Mouse (Mus musculus) neural tube, embryonic 12.5 days (tissue): ENCODE results near the gene Vps41. TPM values are rescaled to one million over a fixed set of nuclear protein-coding genes. Genes with fewer than 3 reads are reported as not detected.

ENCODE experiments used
- ATAC-seq: fragments of 200-750 bp; cut with Nextera tagmentation; 2 replicates; pipeline ENCODE4 v1.8.0; 2017; ENCODE audit warnings: low read depth, mild to moderate bottlenecking, moderate TSS enrichment, moderate library complexity; ENCODE audit not compliant: low FRiP score
- H3K27ac ChIP-seq: fragments of 300-500 bp; sonication (generic); 2 replicates; pipeline ENCODE4 v1.5.1; 2016
- H3K27me3 ChIP-seq: fragments of 300-500 bp; sonication (generic); replicated peaks from 2 replicates; pipeline ENCODE4 v1.6.1; 2016; ENCODE audit warnings: mild to moderate bottlenecking
- H3K36me3 ChIP-seq: fragments of 300-500 bp; sonication (generic); 2 replicates; pipeline ENCODE4 v1.6.1; 2016; ENCODE audit warnings: mild to moderate bottlenecking
- H3K4me1 ChIP-seq: fragments of 300-500 bp; sonication (generic); 2 replicates; pipeline ENCODE4 v1.6.1; 2016
- H3K4me2 ChIP-seq: fragments of 300-500 bp; sonication (generic); replicated peaks from 2 replicates; pipeline ENCODE4 v1.6.1; 2016; ENCODE audit warnings: mild to moderate bottlenecking
- H3K4me3 ChIP-seq: fragments of 300-500 bp; sonication (generic); 2 replicates; pipeline ENCODE4 v1.5.1; 2016
- H3K9ac ChIP-seq: fragments of 300-500 bp; sonication (generic); 2 replicates; pipeline ENCODE4 v1.6.1; 2016; ENCODE audit warnings: mild to moderate bottlenecking
- H3K9me3 ChIP-seq: fragments of 300-500 bp; sonication (generic); 2 replicates; pipeline ENCODE4 v1.6.1; 2016; ENCODE audit warnings: mild to moderate bottlenecking
- WGBS: fragments of 180-500 bp; shearing (Covaris S2); methylation state at CpG from one replicate; pipeline ENCODE4 v1.1.7; 2016; 5-methylcytosine and 5-hydroxymethylcytosine counted together
- polyA plus RNA-seq: library from polyadenylated mRNA; unstranded; fragments of >200 nt; fragmentation: Nextera tagmentation; extraction: Ambion mirVana; gene quantifications from 2 replicates; pipeline ENCODE4 v1.2.1, GENCODE M21; 2016

The Vps41 gene
- polyA plus RNA-seq, 1 experiment from 2014 or later, result 106 TPM

DNA sequence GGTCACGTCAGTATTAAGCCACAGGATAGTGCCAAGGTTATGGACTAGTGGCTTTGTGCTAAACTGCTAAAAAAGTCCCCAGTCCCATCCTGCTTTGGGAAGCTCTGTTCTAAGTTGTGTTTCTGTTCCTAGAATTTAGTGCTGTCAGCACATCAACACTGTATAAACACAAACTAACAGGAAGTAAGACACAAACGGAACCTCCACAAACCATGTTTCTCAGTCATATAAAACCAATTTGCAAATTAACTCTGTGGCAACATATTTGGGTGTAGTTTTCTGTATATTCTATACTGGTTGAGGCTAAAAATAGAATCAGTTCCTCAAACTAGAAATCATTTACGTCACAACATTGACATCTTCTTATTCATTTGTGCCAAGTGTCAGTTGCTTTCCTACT is 83.3 kb downstream of the Vps41 start:
- Histone ChIP-seq H3K27me3 (no peaks in the 10 kb centered on the region), H3K9me3 (no peaks in the 10 kb centered on the region), H3K9ac (no peak overlapping the region), H3K27ac (no peak overlapping the region), H3K4me2 (no peak overlapping the region), H3K4me1 (no peaks in the 10 kb centered on the region), H3K4me3 (no peak overlapping the region), H3K36me3 (no peaks in the 10 kb centered on the region)
- ATAC-seq, result no peak
- WGBS, result 89% methylated on average over 3 of the region's 3 CpGs

DNA sequence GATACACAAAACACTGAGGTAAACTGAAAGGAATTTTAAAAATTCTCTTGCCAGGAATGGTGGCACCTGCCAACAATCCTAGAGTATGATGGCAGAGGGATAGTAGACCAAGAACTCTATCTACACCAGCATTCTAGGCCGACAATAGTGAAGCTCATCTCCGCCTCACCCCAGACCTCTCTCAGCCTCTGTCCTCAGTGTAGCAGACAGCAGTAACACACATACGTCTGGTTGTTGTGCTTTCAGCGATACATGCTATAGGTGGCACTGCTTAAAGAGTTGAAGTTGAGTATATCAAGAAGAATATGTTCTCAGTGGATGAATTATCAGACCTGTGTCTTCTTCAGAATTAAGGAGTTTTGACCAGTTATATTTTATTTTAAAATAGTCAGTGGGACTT is 92.4 kb downstream of the Vps41 start:
- 83% methylated on average over 4 of the region's 4 CpGs for WGBS
- Histone ChIP-seq H3K4me1 (no peaks in the 10 kb centered on the region), H3K27me3 (no peaks in the 10 kb centered on the region), H3K36me3 (0 out of 2 replicates have a peak, but pooled peaks cover 5% of the 10 kb centered on the region), H3K4me3 (no peak overlapping the region), H3K27ac (no peak overlapping the region), H3K9ac (no peak overlapping the region), H3K9me3 (no peaks in the 10 kb centered on the region), H3K4me2 (no peak overlapping the region)
- ATAC-seq, result no peak

DNA sequence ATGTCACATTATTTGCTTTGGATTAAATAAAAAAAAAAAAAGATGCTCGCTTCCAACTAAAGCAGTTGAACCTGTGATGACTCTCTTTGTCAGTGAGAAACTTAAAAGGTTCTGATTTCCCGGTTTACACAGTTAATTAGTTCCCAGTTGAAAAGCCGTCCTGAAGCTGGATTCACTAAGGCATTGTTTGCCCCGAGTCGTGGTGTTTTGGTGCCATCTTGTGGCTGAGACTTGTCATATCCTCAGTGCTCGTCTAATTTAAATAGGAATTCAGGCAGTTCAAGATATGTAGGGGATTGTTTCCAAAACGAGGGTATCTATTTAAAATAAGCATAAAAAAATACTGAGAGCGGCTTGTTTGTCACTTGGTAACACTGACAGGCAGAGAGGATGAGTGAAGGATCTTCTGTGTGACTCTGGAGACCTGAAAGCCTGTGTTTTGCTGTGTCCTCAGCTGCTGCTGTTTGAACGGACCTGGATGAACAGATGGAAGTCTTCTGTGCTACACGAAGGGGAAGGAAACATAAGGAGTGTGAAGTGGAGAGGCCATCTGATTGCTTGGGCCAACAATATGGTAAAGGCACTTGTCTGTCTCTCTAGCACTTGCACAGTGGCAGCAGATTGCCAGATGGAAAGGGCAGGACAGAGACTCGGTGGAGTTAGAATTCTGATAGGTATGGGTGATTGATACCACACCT is 93.0 kb downstream of the Vps41 start:
- Histone ChIP-seq H3K36me3 (peaks cover 11% of the 10 kb centered on the region; the same call in 1 of the 2 replicates), H3K27me3 (no peaks in the 10 kb centered on the region), H3K9ac (0 out of 2 replicates have a peak overlapping the region, but pooled peaks have one; percentile 29), H3K27ac (no peak overlapping the region), H3K4me1 (no peaks in the 10 kb centered on the region), H3K9me3 (no peaks in the 10 kb centered on the region), H3K4me3 (no peak overlapping the region), H3K4me2 (no peak overlapping the region)
- peak; percentile 87 for ATAC-seq
- 19% methylated on average over 11 of the region's 11 CpGs for WGBS

DNA sequence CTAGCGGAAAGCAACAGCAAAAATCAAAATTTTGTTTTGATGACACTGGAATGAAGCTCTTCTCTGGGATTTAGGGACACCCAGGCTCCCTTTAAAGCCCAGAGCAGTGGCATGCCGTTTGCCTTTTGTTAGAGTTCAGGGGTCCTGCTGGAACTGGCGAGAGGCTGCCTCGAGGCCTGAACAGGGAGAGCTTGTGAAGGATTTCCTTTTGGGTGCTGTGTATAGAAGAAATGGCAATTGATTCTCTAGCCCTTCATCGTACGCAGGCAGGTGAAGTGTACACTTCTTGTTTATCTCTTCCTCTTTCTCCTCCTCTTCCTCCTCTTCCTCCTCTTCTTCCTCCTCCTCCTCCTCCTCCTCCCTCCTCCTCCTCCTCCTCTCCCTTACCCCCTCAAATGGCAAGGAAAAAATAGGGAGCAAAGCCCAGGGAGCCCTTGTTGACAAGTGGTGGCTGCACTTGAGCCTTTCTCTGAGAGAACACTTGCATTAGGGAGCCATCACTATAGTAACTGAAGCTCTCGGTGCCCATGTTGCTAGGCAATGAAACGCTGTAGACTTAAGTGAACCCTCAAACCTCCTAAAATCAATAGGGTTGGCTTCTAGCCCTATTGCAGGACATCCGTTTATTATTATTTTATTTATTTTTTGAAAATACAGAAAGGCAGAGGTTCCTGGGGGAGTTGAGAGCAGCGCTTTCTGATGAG is 107.5 kb downstream of the Vps41 start:
- 70% methylated on average over 10 of the region's 10 CpGs for WGBS
- Histone ChIP-seq H3K4me3 (no peak overlapping the region), H3K9ac (no peak overlapping the region), H3K4me1 (no peaks in the 10 kb centered on the region), H3K36me3 (peaks cover 9% of the 10 kb centered on the region; the same call in 1 of the 2 replicates), H3K4me2 (no peak overlapping the region), H3K9me3 (no peaks in the 10 kb centered on the region), H3K27ac (no peak overlapping the region), H3K27me3 (no peaks in the 10 kb centered on the region)
- 0 out of 2 replicates have a peak, but pooled peaks have one; percentile 54 for ATAC-seq

DNA sequence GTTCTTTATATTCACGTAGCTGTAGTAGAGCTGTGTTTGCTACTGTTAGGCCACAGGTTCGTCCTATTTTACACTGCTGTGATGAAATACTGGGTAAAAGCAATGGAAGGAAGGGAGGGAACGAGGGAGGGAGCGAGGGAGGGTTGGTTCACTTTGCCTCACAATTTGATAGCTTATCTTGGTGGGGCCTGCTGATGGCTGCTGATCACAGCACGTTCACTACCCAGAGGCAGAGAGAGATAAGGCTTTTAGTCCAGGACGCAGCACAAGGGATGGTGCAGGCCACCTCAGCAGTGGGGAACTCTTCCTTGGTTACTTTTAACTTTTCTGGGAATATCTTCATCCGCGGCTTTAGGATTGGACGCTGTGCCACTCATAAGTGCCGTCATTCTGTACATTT is 109.9 kb downstream of the Vps41 start:
- H3K4me3 ChIP-seq, result no peak overlapping the region
- no peak overlapping the region for H3K4me2 ChIP-seq
- ATAC-seq, result no peak
- H3K9me3 ChIP-seq, result no peaks in the 10 kb centered on the region
- 93% methylated on average over 10 of the region's 10 CpGs for WGBS
- H3K9ac ChIP-seq, result no peak overlapping the region
- H3K4me1 ChIP-seq, result no peaks in the 10 kb centered on the region
- no peaks in the 10 kb centered on the region for H3K27me3 ChIP-seq
- no peak overlapping the region for H3K27ac ChIP-seq
- H3K36me3 ChIP-seq, result peaks cover 9% of the 10 kb centered on the region; the same call in 1 of the 2 replicates

DNA sequence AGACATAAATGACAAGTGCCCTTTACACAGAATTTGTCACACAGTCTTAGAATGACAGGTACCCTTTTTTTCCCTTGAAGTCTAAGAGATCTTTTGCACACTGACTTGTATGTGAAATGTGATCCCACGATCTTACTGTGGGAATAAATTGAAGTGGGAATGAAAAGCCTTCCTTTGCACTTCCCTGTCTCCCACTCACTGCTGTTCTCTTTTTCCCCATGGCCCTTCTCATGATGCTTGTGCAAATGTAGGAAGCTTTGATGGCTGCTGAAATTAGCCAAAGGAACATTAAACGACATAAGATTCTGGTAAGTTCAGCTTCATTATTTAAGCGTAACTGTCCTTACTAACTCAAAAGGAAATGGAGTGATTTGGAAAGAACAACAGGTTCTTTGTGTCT is 113.4 kb downstream of the Vps41 start:
- no peaks in the 10 kb centered on the region for H3K4me1 ChIP-seq
- no peak overlapping the region for H3K4me2 ChIP-seq
- H3K4me3 ChIP-seq, result no peak overlapping the region
- 81% methylated on average over 3 of the region's 3 CpGs for WGBS
- no peak overlapping the region for H3K27ac ChIP-seq
- peaks cover 9% of the 10 kb centered on the region; the same call in 1 of the 2 replicates for H3K36me3 ChIP-seq
- H3K27me3 ChIP-seq, result no peaks in the 10 kb centered on the region
- no peak for ATAC-seq
- no peak overlapping the region for H3K9ac ChIP-seq
- no peaks in the 10 kb centered on the region for H3K9me3 ChIP-seq

DNA sequence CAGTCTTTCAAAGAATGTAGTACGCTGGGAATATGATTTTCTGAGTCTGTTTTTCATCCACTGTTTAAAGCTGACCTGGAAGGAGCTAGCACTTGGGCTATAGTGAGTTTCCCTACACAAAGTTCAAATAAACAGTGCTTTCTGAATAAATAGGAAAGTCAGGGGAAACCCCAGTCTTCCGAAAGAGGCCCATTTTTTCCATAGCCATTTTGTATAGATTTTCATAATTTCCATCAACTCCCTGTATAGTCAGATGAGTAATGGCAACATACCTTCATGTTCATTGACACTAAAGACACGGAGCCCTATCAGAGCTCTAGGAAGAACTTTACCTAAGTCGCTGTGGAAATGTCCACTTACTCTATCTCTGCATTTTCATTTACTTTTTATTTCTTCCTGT is 122.1 kb downstream of the Vps41 start:
- Histone ChIP-seq H3K9me3 (no peaks in the 10 kb centered on the region), H3K4me2 (no peak overlapping the region), H3K4me3 (no peak overlapping the region), H3K27me3 (no peaks in the 10 kb centered on the region), H3K9ac (no peak overlapping the region), H3K36me3 (no peaks in the 10 kb centered on the region), H3K4me1 (no peaks in the 10 kb centered on the region), H3K27ac (no peak overlapping the region)
- WGBS, result 97% methylated on average over 4 of the region's 4 CpGs
- ATAC-seq, result no peak

DNA sequence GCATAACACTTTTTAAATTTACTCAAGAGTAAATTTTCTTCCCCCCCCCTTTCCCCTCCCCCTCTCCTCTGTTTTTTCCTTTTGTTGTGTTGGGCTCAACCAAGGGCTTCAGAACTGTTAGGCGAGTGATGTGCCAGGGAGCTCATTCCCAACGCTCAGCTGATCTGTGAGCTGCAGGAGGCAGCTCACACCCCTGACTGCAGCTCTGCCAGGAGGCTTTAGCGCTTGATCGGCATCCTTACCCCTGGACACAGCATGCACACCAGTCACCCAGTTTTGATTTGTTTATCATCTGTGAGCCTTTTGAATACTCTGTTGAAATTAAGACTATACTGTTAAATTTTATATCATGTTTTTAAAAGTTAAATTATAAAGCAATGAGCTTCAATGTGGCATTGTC is 123.3 kb downstream of the Vps41 start:
- Histone ChIP-seq H3K4me3 (no peak overlapping the region), H3K27me3 (no peaks in the 10 kb centered on the region), H3K36me3 (no peaks in the 10 kb centered on the region), H3K9me3 (no peaks in the 10 kb centered on the region), H3K27ac (no peak overlapping the region), H3K4me2 (no peak overlapping the region), H3K9ac (no peak overlapping the region), H3K4me1 (no peaks in the 10 kb centered on the region)
- 70% methylated on average over 4 of the region's 4 CpGs for WGBS
- ATAC-seq, result no peak

DNA sequence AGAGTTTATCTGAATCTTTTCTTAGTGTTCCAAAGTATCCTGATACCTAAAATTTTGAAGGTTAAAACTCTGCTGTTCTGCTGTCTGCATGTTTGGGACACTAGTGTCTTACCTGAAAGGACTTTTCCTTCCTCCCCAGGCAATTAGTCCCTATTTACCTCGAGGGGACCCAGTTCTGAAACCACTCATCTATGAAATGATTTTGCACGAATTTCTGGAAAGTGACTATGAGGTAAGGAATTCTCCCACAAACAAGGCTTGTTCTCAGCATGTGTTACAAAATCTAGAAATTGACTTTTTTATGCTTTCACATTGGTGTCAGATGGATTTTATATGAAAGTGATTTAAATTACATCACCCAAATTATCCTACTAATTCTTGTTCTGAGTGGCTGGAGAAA is 123.9 kb downstream of the Vps41 start:
- no peaks in the 10 kb centered on the region for H3K27me3 ChIP-seq
- no peaks in the 10 kb centered on the region for H3K36me3 ChIP-seq
- no peak overlapping the region for H3K27ac ChIP-seq
- no peaks in the 10 kb centered on the region for H3K4me1 ChIP-seq
- H3K9me3 ChIP-seq, result no peaks in the 10 kb centered on the region
- no peak for ATAC-seq
- no peak overlapping the region for H3K4me3 ChIP-seq
- no peak overlapping the region for H3K9ac ChIP-seq
- no peak overlapping the region for H3K4me2 ChIP-seq
- WGBS, result 67% methylated on average over 2 of the region's 2 CpGs

DNA sequence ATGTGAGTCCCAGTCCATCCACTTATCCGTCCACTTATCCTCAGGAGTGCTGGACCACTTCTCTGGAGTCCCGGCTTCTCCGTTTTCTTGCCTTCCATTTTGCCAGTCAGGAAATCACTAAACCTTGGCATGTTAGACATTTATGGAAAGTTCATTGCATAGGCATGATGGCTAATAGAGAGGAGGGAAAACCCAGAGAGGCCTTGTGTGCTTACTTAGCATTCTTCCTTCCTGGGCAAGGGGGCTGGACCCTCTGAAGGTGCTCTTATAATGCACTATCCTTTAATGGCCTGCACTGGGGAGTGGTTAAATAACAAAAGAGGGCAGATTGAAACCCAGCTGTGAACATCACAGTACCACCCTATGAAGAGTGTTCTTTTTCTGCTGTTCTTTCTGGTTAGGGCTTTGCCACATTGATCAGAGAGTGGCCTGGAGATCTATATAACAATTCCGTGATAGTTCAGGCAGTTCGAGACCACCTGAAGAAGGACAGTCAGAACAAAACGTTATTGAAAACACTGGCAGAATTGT is 124.7 kb downstream of the Vps41 start:
- ATAC-seq, result no peak
- Histone ChIP-seq H3K9ac (no peak overlapping the region), H3K9me3 (no peaks in the 10 kb centered on the region), H3K27me3 (no peaks in the 10 kb centered on the region), H3K4me3 (no peak overlapping the region), H3K4me2 (no peak overlapping the region), H3K27ac (no peak overlapping the region), H3K4me1 (no peaks in the 10 kb centered on the region), H3K36me3 (peaks cover 4% of the 10 kb centered on the region; the same call in 1 of the 2 replicates)
- 83% methylated on average over 6 of the region's 6 CpGs for WGBS

DNA sequence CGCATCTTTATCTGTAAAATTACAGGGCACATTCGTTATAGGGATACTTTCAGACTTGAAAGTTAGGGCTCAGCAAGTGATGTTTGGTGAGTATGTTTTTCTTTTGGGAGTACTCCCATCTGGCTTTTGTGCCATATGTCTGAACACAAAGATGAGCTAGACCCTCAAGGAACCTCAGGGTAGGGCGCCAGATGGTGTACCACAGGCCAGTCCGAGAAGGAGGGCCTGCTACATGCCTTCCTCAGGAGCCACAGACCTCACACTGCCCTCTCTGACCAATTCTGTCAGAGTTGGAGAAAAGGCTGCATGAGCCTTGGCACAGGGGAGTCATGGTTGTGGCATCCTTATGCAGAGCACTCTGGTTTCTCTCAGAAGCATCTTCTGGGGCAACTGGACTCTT is 125.5 kb downstream of the Vps41 start:
- H3K4me2 ChIP-seq, result no peak overlapping the region
- H3K9ac ChIP-seq, result no peak overlapping the region
- WGBS, result 87% methylated on average over 4 of the region's 4 CpGs
- no peak overlapping the region for H3K27ac ChIP-seq
- H3K36me3 ChIP-seq, result peaks cover 4% of the 10 kb centered on the region; the same call in 1 of the 2 replicates
- ATAC-seq, result no peak
- H3K27me3 ChIP-seq, result no peaks in the 10 kb centered on the region
- no peaks in the 10 kb centered on the region for H3K9me3 ChIP-seq
- no peaks in the 10 kb centered on the region for H3K4me1 ChIP-seq
- no peak overlapping the region for H3K4me3 ChIP-seq

DNA sequence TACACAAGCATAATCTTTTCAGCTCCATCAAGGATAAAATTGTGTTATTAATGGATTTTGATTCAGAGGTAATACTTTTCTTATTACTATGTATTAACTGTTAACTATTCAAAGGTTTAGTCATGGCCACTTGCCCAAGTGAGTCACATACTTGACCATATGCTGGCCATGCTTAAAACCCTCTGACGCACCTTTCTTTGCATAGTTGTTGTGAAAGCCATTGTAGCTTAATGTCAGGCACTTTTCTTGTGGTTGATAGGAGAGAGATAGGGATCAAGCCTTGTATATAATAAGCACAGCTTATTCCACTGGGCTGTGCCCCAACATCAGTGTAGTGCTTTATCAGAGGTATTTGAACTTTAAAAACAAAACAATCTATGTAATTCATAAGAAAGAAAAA is 126.5 kb downstream of the Vps41 start:
- no peak overlapping the region for H3K4me2 ChIP-seq
- 96% methylated on average over 1 of the region's 1 CpGs for WGBS
- no peaks in the 10 kb centered on the region for H3K4me1 ChIP-seq
- ATAC-seq, result no peak
- no peak overlapping the region for H3K9ac ChIP-seq
- H3K27me3 ChIP-seq, result no peaks in the 10 kb centered on the region
- H3K4me3 ChIP-seq, result no peak overlapping the region
- H3K27ac ChIP-seq, result no peak overlapping the region
- peaks cover 4% of the 10 kb centered on the region; the same call in 1 of the 2 replicates for H3K36me3 ChIP-seq
- no peaks in the 10 kb centered on the region for H3K9me3 ChIP-seq
